Mouse (Mus musculus): ENCODE measurements around the gene Radil.

Radil gene

GRCm38 (mm10) chr5:142547066-142547465 is 3.8 kb downstream of the Radil start:
- in situ Hi-C loops (cut with MboI; ENCODE audit: low pct_unique_long_range_greater_than_20kb in 1 of 2, low sequenced_read_pairs in 2 of 2, unreplicated experiment in 1 of 2), result loop anchor here (5.0 kb wide), 2 partner anchors 45 to 65 kb away; no protein-coding TSS in a partner anchor

DNA sequence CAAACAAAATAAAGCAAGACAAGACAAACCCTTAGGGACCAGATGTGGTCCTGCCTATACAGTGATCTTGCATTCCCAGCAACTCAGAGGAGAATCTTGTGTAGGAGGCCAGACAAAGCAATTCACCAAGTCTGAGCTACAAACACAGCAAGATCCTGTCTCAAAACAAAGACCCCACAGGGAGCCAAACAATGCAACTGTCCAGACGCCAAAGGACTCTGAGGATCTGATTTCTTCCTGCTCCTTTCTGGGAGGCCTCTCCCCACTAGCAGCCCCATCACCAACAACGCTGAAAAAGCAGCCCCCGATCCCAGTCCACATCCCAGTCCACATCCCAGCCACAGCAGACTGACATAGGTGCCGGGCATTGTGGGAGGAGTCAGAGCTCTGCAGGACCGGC is 4.6 kb downstream of the Radil start:
- in situ Hi-C loops (cut with MboI; ENCODE audit: low pct_unique_long_range_greater_than_20kb in 1 of 2, low sequenced_read_pairs in 2 of 2, unreplicated experiment in 1 of 2), result loop anchor here (5.0 kb wide), 2 partner anchors 44 to 64 kb away; no protein-coding TSS in a partner anchor

DNA sequence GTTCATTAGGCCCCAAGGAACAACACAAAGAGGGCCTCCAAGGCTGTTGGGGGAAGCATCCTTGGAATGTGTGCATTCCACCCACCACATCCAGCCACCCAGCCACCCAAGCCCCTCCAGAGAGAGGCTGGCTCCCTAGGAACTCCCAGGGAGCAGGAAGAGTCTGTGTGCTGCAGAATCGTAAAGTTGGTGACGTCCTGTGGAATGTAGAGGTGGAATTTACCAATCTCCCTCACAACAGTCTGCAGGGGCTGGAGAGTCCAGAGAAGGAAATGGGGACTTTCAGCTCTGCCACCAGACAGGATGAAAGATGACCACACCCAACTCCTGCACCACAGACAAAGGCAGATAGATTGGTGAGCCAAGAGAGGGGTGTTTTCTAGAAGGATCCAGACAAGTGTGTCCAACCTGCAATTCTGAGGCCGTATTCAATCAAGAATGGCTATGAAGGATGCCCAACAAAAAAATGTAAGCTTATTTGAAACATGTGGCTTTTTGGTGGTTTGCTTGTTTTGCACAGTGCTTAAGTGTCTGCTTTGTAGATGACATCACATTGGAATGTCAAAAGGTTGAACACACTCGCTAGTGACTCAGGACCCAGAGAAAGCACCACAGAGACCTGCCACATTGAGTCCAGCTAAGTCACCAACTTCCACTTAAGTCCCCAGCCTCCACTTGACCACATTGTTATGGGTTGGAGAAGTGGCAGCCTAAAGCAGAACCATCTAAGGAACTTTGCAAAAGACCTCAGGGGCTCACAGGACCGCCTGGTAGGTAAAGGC is 5.7 kb downstream of the Radil start:
- in situ Hi-C loops (cut with MboI; ENCODE audit: low pct_unique_long_range_greater_than_20kb in 1 of 2, low sequenced_read_pairs in 2 of 2, unreplicated experiment in 1 of 2), result loop anchor here (5.0 kb wide), 2 partner anchors 43 to 63 kb away; no protein-coding TSS in a partner anchor

DNA sequence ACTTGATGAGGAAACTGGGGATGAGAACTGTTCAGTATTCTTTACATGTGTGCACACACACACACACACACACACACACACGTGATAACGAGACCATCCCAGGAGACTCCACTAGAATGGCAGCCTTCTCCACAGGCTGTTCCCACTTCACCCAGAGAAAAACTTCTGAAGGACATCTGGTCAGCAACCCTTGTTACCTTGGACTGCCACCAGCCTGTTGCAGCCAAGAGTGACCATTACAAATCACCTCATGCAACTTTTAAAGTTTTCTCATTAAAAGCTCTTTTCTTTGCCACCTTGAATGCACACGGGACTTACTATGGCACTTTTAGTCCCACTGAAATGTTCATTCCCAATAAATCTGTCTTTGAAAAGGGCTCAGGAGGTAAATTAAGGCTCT is 13.6 kb downstream of the Radil start:
- in situ Hi-C loops (cut with MboI; ENCODE audit: low pct_unique_long_range_greater_than_20kb in 1 of 2, low sequenced_read_pairs in 2 of 2, unreplicated experiment in 1 of 2), result no loop called here

GRCm38 (mm10) chr5:142535388-142535787 is 15.5 kb downstream of the Radil start:
- in situ Hi-C loops (cut with MboI; ENCODE audit: low pct_unique_long_range_greater_than_20kb in 1 of 2, low sequenced_read_pairs in 2 of 2, unreplicated experiment in 1 of 2), result no loop called here

DNA sequence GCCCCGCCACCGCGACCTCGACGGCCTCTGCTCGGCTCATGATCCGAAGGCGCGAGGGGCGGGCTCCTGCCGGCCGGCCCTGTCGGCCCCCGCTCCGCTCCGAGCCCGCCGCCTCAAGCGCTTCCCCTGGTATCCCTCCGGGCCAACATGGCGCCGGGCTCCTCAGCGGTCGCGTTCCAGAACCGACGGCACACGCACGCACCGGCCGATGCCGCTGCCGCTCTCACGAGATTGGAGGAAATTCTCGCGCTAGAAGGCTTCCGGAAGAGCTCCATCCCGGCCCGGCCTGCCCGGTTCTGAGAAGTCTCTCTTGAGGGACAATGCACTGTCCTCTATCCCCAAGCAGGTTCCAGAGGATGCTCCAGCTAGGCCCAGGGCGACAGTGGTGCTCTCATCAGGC is 21.0 kb downstream of the Radil start, which contains the start of gene Papolb:
Gene Papolb, minus strand, starts transcription at position 162 of the 400 bp plus-strand sequence.
- in situ Hi-C loops (cut with MboI; ENCODE audit: low pct_unique_long_range_greater_than_20kb in 1 of 2, low sequenced_read_pairs in 2 of 2, unreplicated experiment in 1 of 2), result no loop called here

- in situ Hi-C loops (cut with MboI; ENCODE audit: low pct_unique_long_range_greater_than_20kb in 1 of 2, low sequenced_read_pairs in 2 of 2, unreplicated experiment in 1 of 2), result no loop called here
Observed at GRCm38 (mm10) chr5:142524711-142525464, 26.0 kb downstream of the Radil start.

DNA sequence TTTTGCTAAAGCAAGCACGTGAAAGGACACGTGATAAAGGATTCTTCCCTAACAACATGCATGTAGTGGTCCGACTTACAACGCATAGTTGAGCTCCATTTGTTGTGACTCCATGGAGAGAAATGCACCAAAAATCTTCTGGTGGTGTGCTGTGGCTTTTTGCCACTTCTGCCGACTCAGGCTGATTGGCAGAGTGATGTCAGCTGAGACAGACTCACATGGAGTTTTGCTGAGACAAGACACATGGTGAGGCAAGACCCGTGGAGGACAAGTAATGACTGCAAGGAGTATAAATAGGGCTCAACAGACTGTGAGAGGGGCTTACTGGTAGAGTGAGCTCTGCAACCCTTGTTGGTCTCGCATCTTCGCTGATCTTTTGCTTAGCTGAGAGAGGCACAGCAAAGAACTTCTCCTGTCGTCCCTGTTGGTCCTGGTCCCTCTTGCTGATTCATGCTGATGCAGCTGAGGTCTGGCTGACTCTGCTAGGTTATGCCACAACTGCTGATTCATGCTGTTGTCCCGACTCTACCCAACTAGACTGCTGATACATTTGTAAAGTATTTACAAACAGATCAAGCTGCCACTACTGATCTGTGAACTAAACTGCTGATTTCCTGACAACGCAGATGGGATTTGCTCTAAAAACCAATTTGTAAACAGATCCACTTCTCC is 29.6 kb downstream of the Radil start:
- in situ Hi-C loops (cut with MboI; ENCODE audit: low pct_unique_long_range_greater_than_20kb in 1 of 2, low sequenced_read_pairs in 2 of 2, unreplicated experiment in 1 of 2), result no loop called here

DNA sequence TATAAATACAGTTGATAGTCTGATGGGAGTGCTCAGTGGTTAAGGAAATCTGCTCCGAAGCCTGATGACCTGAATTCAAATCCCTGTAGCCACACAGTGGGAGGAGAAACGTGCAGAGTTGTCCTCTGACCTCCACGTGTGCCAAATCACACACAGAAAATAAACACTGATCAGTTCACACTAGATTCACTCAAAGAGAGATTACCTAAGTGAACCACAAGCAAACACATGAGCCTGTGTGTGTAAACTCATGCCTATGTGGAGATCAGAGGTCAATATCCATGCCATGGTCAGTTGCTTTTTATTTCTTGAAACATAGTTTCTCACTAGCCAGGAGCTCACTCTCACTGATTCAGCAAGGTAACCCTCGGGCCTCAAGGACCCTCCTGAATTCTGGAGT is 30.5 kb downstream of the Radil start:
- in situ Hi-C loops (cut with MboI; ENCODE audit: low pct_unique_long_range_greater_than_20kb in 1 of 2, low sequenced_read_pairs in 2 of 2, unreplicated experiment in 1 of 2), result no loop called here

DNA sequence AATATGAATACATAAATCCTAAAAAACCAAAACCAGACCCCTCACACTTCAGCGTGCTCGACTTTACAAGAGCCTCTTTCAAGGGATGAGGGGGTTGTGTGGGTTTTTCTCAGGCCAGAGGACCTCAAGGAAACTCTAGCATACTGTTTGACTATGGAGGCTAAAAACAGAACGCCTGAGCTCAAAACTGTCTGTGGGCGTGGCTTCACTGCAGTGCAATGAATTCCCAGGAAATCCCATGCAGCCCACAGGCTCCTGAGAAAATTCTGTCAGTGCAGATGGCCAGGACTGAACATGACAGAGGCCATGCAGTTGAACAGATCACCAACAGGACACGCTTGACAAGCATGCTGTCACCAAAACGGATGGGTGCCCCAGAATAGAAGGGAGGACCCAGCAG is 31.9 kb downstream of the Radil start:
- in situ Hi-C loops (cut with MboI; ENCODE audit: low pct_unique_long_range_greater_than_20kb in 1 of 2, low sequenced_read_pairs in 2 of 2, unreplicated experiment in 1 of 2), result no loop called here

DNA sequence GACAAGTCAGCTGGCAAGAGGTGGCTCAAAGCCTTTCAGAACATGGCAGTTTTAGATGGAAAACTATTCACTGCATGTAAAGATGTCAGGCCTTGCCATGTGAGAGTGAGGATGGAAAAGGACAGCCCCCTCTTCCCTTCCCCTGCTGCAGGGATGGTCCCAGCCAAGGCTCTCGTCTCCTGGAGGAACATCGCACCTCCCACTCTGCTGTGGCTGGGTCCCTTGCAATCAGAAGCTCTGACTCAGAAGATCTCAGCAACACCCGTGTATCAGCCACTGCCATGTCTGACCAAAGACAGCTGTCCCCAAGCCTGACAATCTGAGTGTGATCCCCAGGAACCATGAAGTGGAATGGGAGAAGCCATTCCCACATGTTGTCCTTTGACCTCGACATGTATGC is 38.8 kb downstream of the Radil start:
- in situ Hi-C loops (cut with MboI; ENCODE audit: low pct_unique_long_range_greater_than_20kb in 1 of 2, low sequenced_read_pairs in 2 of 2, unreplicated experiment in 1 of 2), result no loop called here

DNA sequence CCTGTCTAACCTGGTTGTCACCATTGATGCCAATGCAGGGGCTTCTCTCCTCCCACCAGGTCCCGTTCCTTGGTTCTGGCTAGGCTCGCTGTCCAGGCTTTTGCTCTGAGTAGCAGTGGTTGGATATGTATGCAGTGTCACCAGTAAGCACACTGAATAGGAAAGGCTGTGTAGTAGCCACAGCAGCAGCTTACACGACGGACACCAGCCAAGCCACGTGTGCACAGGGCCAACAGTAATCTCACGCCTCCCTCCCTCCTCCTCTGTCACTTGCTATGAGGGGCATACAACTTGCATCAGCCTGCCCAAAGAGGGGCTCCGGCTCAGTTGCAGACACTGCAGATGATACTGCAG is 40.9 kb downstream of the Radil start:
- in situ Hi-C loops (cut with MboI; ENCODE audit: low pct_unique_long_range_greater_than_20kb in 1 of 2, low sequenced_read_pairs in 2 of 2, unreplicated experiment in 1 of 2), result no loop called here

DNA sequence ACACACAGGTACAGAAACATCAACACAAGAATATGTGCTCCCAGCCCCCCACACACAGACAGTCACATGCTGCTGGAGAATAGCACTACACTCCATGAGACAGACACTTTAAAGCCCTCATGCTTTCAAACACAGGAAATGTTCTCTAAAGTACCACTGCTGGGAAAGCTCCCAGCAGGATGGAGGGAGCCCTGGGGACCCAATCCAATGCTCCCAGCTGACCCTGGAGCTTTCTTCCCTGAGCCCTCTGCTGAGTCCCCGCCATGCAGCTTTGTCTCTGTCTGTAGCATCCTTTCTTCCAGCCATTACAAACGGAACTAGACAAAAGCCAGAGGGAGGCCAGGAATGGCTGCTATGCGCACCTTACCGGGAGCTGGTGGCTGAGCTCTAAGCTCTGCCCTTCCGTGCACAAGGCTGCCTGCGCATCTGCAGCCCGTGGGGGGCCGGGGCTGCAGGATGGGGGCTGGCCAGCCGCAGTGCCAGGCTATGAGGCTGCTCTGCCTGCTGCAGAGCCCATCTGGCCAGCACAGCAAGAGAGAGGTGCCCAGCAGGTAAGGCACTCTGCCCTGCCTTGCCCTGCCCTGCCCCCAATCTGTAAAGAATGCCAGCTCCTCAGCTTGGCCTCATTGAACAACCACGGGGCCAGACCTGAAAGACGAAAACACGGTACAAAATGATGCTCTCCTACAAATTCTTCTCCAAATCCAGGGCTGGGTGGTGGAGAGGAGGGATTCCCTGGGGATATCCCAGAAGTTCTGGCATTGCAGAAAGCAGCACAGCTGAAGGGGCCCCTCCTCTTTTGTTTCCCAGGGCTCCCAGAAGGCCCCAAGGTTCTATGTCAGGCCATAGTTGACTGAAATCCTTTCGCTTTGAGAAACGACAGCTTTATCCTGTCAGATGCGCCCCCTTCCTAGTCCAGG is 41.5 kb downstream of the Radil start:
- in situ Hi-C loops (cut with MboI; ENCODE audit: low pct_unique_long_range_greater_than_20kb in 1 of 2, low sequenced_read_pairs in 2 of 2, unreplicated experiment in 1 of 2), result no loop called here

DNA sequence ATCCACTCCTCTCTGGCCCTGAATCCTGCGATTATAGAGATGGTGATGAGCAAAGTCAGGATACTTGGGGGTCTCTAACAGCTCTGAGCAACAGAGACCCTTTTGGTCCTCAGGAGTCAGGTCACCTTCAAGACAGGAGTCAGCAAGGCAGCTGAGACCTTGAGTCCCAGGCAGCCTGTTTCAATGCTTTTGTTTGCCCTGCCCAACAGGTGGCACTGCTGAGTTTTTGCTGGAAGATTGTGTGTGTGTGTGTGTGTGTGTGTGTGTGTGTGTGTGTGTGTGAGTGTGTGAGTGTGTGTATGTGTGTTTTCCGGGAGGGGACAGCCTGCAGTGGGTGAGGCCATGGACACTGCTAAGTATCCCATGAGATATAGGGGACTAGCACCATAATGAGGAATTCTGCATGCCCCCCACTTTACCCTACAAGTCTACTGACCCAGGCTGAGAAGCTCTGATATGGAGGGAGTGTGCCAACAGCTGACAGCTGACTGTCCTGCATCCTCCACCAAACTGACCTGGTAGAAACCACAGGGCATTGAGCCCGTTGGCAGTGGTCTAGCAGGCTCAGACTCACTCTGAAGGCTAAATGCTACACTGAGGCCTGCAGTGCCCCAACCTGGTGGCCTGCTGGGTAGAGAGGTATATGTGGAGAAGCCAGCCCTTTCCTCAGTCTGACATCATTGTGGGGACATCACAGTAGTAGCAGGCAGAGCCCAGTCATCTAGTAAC is 45.0 kb downstream of the Radil start:
- in situ Hi-C loops (cut with MboI; ENCODE audit: low pct_unique_long_range_greater_than_20kb in 1 of 2, low sequenced_read_pairs in 2 of 2, unreplicated experiment in 1 of 2), result no loop called here

GRCm38 (mm10) chr5:142504175-142504574 is 46.7 kb downstream of the Radil start:
- in situ Hi-C loops (cut with MboI; ENCODE audit: low pct_unique_long_range_greater_than_20kb in 1 of 2, low sequenced_read_pairs in 2 of 2, unreplicated experiment in 1 of 2), result loop anchor here in 1 of 2 experiments (5.0 kb wide), 1 partner anchor 43 kb away; no protein-coding TSS in a partner anchor

GRCm38 (mm10) chr5:142502414-142502813 is 48.5 kb downstream of the Radil start:
- in situ Hi-C loops (cut with MboI; ENCODE audit: low pct_unique_long_range_greater_than_20kb in 1 of 2, low sequenced_read_pairs in 2 of 2, unreplicated experiment in 1 of 2), result loop anchor here in 1 of 2 experiments (5.0 kb wide), 1 partner anchor 45 kb away; no protein-coding TSS in a partner anchor

DNA sequence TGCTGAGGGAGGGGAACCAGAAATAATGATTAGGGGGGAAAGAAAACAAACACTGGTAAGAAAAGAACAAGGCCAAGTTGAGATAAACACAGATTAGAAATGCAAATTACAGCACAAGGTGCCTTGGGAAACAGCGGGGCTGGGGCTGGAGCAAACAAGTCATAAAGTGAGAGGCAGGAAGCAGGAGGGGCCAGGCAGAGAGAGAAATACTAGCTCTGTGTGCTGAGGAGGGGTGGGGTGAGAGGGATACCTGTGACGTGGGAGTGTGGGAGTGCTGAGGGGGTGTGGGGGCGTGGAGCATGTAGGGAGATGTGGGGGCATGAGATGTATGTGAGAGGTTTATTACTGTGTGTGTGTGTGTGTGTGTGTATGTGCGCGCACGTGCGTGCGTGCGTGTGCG is 50.0 kb downstream of the Radil start:
- in situ Hi-C loops (cut with MboI; ENCODE audit: low pct_unique_long_range_greater_than_20kb in 1 of 2, low sequenced_read_pairs in 2 of 2, unreplicated experiment in 1 of 2), result loop anchor here in 1 of 2 experiments (5.0 kb wide), 1 partner anchor 46 kb away; no protein-coding TSS in a partner anchor

Measured in mouse embryonic stem cell (cell line).